Mouse (Mus musculus): ENCODE data around the gene Tent4b.
A peak's percentile ranks its signal among the peaks of the same experiment; 100 is the strongest.

DNA sequence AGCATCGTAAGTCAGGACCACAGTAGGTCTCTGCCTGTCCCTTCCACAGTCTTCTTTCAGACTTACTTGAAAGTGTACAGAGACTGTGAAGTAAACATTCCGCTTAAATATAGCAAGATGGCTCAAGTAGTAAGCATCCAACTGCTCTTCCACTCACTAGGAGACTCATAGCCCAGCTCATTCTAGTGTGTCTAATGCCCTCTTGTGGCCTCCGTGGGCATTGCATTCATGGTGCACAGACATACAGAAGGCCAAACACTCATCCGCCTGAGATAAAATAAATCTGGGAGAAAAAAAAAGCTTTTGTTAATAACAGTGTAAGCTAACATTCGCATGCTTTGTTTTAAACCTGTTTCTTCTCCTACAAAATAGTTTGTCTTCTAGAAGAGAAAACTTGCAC, 37.6 kb upstream of the Tent4b start:
- TF ChIP-seq CTCF (IDR thresholded peaks at IDR 0.05; ENCODE audit: low read depth) (peak; percentile 68), EP300 (IDR thresholded peaks at IDR 0.05; ENCODE audit: low read depth) (no peak)
